8 mouse cellular contexts compared by ENCODE assay signal in the genomic region with DNA sequence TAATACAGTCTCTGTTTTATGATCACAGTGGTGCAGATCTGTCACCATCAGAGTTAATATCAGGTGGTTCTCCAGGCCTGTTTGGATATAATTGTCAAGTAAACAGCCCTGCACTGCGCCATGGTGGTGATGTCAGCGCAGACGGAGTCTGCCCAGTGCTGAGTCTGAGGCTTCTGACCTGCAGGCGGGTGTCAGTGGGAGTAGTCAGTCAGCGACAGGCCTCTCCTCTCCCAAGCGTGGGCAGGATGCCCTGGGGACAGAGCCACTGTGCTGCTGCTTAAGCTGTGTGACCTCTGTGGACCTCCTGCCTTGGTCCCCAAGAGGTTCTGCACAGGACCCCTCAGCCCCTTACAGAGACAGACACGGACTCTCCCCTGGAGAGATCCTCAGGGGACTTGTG. TPM values are rescaled to one million over a fixed set of nuclear protein-coding genes. Genes with fewer than 3 reads are reported as not detected.
DNase-seq lines count a peak whose midpoint lies in the region; ATAC-seq and TF ChIP-seq lines count a peak whose summit lies in the region.

No protein-coding gene starts in this region.

- H3K4me2 ChIP-seq in embryonic facial prominence, embryonic 12.5 days (replicated peaks), result no peak overlapping the region
- H3K4me2 ChIP-seq in limb, embryonic 15.5 days, result no peak overlapping the region

- H3K9me3 ChIP-seq in embryonic facial prominence, embryonic 12.5 days, result no peaks in the 10 kb centered on the region
- H3K9me3 ChIP-seq in hindbrain, embryonic 10.5 days, result no peaks in the 10 kb centered on the region
- no peaks in the 10 kb centered on the region for H3K9me3 ChIP-seq in limb, embryonic 15.5 days

- TF ChIP-seq POLR2A in heart, adult 2 months (IDR thresholded peaks at IDR 0.05; ENCODE audit: insufficient read depth, low read depth, low read length), result no peak

- H3K9ac ChIP-seq in heart, adult 2 months (ENCODE audit: low read depth, low read length), result no peak overlapping the region
- no peak overlapping the region for H3K9ac ChIP-seq in embryonic facial prominence, embryonic 12.5 days
- H3K9ac ChIP-seq in limb, embryonic 15.5 days, result no peak overlapping the region

- ATAC-seq in embryonic facial prominence, embryonic 12.5 days (ENCODE audit: insufficient number of reproducible peaks, insufficient read depth, low FRiP score, low TSS enrichment), result peak; percentile 32; the same call in 1 of the 2 replicates
- no peak for ATAC-seq in limb, embryonic 15.5 days (ENCODE audit: insufficient number of reproducible peaks, low FRiP score, low TSS enrichment, low read depth)
- ATAC-seq in granulocyte monocyte progenitor cell, adult 5-6 weeks (replicated peaks; ENCODE audit: poor library complexity, severe bottlenecking), result no peak

- peaks cover 3% of the 10 kb centered on the region for H3K79me2 ChIP-seq in heart, adult 2 months (replicated peaks; ENCODE audit: control insufficient read depth, insufficient read depth, low read length)

- TF ChIP-seq EP300 in heart, adult 2 months (IDR thresholded peaks at IDR 0.05; ENCODE audit: insufficient read depth, low read depth, low read length), result no peak

- no peak overlapping the region for H3K4me3 ChIP-seq in heart, adult 2 months
- no peak overlapping the region for H3K4me3 ChIP-seq in embryonic facial prominence, embryonic 12.5 days
- H3K4me3 ChIP-seq in hindbrain, embryonic 10.5 days, result no peak overlapping the region
- H3K4me3 ChIP-seq in limb, embryonic 15.5 days, result no peak overlapping the region

- no peak for TF ChIP-seq CTCF in heart, adult 2 months (IDR thresholded peaks at IDR 0.05)

- peak in 1 of 2 experiments; percentile 38 for DNase-seq in heart, adult 2 months
- no peak for DNase-seq in heart, adult 8-10 months (ENCODE audit: low spot score)
- no peak for DNase-seq in hindbrain, embryonic 10.5 days (ENCODE audit: low spot score)
- DNase-seq in cerebellum, postnatal 14 days, result no peak
- no peak for DNase-seq in thymus, postnatal 0 days (ENCODE audit: low spot score)

- peak overlapping the region; percentile 15; the same call in 1 of the 2 replicates for H3K27ac ChIP-seq in heart, adult 2 months
- no peak overlapping the region for H3K27ac ChIP-seq in embryonic facial prominence, embryonic 12.5 days
- H3K27ac ChIP-seq in hindbrain, embryonic 10.5 days, result peak overlapping the region; percentile 30; the same call in 1 of the 2 replicates
- 0 out of 2 replicates have a peak overlapping the region, but pooled peaks have one; percentile 0 for H3K27ac ChIP-seq in limb, embryonic 15.5 days

- H3K4me1 ChIP-seq in heart, adult 2 months (ENCODE audit: control insufficient read depth, insufficient read depth, low read length), result peaks cover 5% of the 10 kb centered on the region
- H3K4me1 ChIP-seq in embryonic facial prominence, embryonic 12.5 days, result peaks cover 8% of the 10 kb centered on the region
- peaks cover 20% of the 10 kb centered on the region for H3K4me1 ChIP-seq in hindbrain, embryonic 10.5 days (replicated peaks)
- peaks cover 10% of the 10 kb centered on the region; the same call in 1 of the 2 replicates for H3K4me1 ChIP-seq in limb, embryonic 15.5 days

- intact Hi-C loops in heart, adult 2 months (cut with DNase I), result loop anchor here (5.0 kb wide), 2 partner anchors 53 to 148 kb away; no protein-coding TSS in a partner anchor

- no peaks in the 10 kb centered on the region for H3K27me3 ChIP-seq in heart, adult 2 months (ENCODE audit: control insufficient read depth, insufficient read depth, low read length)
- H3K27me3 ChIP-seq in embryonic facial prominence, embryonic 12.5 days, result no peaks in the 10 kb centered on the region
- H3K27me3 ChIP-seq in hindbrain, embryonic 10.5 days (ENCODE audit: insufficient read depth, poor library complexity, severe bottlenecking), result no peaks in the 10 kb centered on the region
- no peaks in the 10 kb centered on the region for H3K27me3 ChIP-seq in limb, embryonic 15.5 days

- WGBS in heart, adult 2 months, result 31% methylated on average over 7 of the region's 7 CpGs
- 62% methylated on average over 7 of the region's 7 CpGs for WGBS in embryonic facial prominence, embryonic 12.5 days
- 72% methylated on average over 7 of the region's 7 CpGs for WGBS in hindbrain, embryonic 10.5 days
- 80% methylated on average over 7 of the region's 7 CpGs for WGBS in limb, embryonic 15.5 days

- no peaks in the 10 kb centered on the region; the same call in none of the 2 replicates for H3K36me3 ChIP-seq in heart, adult 2 months (ENCODE audit: control insufficient read depth, insufficient read depth, low read length)
- H3K36me3 ChIP-seq in embryonic facial prominence, embryonic 12.5 days, result peaks cover 13% of the 10 kb centered on the region
- H3K36me3 ChIP-seq in hindbrain, embryonic 10.5 days, result peaks cover 23% of the 10 kb centered on the region
- H3K36me3 ChIP-seq in limb, embryonic 15.5 days, result 0 out of 2 replicates have a peak, but pooled peaks cover 19% of the 10 kb centered on the region

RNA-seq across cellular contexts. Expression of gene Rcor1, which starts 50.0 kb away (rescaled TPM):
- 10 to 100 TPM; 13.9 to 14.8 TPM for total RNA-seq in heart, adult 2 months (2021)
- polyA plus RNA-seq in heart, adult 2 months (2012; rRNA removed), result 5.9 and 9.9 TPM in 2 replicates
- total RNA-seq in heart, adult 8-10 months (2022), result 10 to 100 TPM; 11.9 to 14.3 (median 13.4) TPM
- polyA plus RNA-seq in embryonic facial prominence, embryonic 12.5 days (2016; fragmentation: Nextera tagmentation; extraction: Ambion mirVana), result 13.0 TPM in 2 replicates
- polyA plus RNA-seq in hindbrain, embryonic 10.5 days (2016; fragmentation: Nextera tagmentation; extraction: Ambion mirVana), result 5.0 and 6.6 TPM in 2 replicates
- polyA plus RNA-seq in limb, embryonic 15.5 days (2015; fragmentation: Nextera tagmentation; extraction: Ambion mirVana), result 12.3 and 13.5 TPM in 2 replicates
- 36.3 and 44.3 TPM in 2 replicates for total RNA-seq in granulocyte monocyte progenitor cell, adult 5-6 weeks (2014; fragmentation: Nextera tagmentation)
- 29.1 and 31.7 TPM in 2 replicates for total RNA-seq in granulocyte monocyte progenitor cell, adult 5-6 weeks (2017)
- polyA plus RNA-seq in thymus, postnatal 0 days (2015; fragmentation: Nextera tagmentation; extraction: Ambion mirVana), result 10.1 and 14.0 TPM in 2 replicates
